ENCODE assay signal across 9 mouse cellular contexts in the genomic region with DNA sequence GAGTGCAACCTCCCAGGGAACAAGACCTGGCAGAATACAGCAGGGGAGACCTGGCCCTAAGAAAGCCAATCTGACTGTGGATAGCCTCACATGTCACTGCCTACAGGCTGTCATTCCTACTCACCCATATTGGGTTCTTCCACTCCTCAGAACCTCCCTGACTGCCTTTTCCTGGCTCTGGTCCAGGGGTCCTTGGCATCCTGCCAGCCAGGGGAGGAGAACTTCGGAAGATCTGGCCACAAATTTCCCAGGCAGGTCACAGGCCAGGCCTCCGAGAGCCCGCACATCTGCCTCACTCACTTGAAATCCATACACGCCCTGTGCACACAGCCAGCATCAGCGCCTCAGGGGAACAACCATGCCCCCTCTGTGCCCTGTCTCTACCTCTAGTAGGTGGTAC. TPM values are rescaled to one million over a fixed set of nuclear protein-coding genes. Genes with fewer than 3 reads are reported as not detected.
DNase-seq lines count a peak whose midpoint lies in the region; ATAC-seq lines count a peak whose summit lies in the region.
"Had no signal": no experiment of that assay in that cellular context is flagged by ENCODE, and none has a peak within 500 bp of the region (broad histone marks: within the 10 kb centered on the region; RNA-seq: fewer than 3 reads in every experiment).

No protein-coding gene starts in this region.

- intact Hi-C loops in heart, postnatal 10 days (cut with DNase I) = no loop called here

- no peaks in the 10 kb centered on the region for H3K36me3 ChIP-seq in hindbrain, embryonic 14.5 days (replicated peaks; ENCODE audit: control insufficient read depth, insufficient read depth)
- no peaks in the 10 kb centered on the region for H3K36me3 ChIP-seq in hindbrain, embryonic 13.5 days
- H3K36me3 ChIP-seq: stomach, embryonic 15.5 days had no signal

- H3K4me3 ChIP-seq in hindbrain, embryonic 14.5 days (replicated peaks; ENCODE audit: low read length) = no peak overlapping the region
- no peak overlapping the region for H3K4me3 ChIP-seq in hindbrain, embryonic 13.5 days
- H3K4me3 ChIP-seq: stomach, embryonic 15.5 days had no signal

- H3K9me3 ChIP-seq in hindbrain, embryonic 14.5 days (ENCODE audit: control insufficient read depth, low read length) = no peaks in the 10 kb centered on the region
- no peaks in the 10 kb centered on the region for H3K9me3 ChIP-seq in hindbrain, embryonic 13.5 days
- H3K9me3 ChIP-seq: stomach, embryonic 15.5 days had no signal

- 0 out of 2 replicates have a peak, but pooled peaks cover 4% of the 10 kb centered on the region for H3K4me1 ChIP-seq in hindbrain, embryonic 14.5 days (replicated peaks; ENCODE audit: control insufficient read depth, insufficient read depth, low read length)
- H3K4me1 ChIP-seq in hindbrain, embryonic 13.5 days (replicated peaks) = peaks cover 7% of the 10 kb centered on the region

- DNase-seq in hindbrain, embryonic 14.5 days (ENCODE audit: low spot score) = peak; percentile 36
- peak; percentile 92 for DNase-seq in testis, postnatal 10 days (ENCODE audit: low spot score)
- DNase-seq in testis, postnatal 14 days (ENCODE audit: low spot score) = no peak
- DNase-seq in heart, postnatal 10 days = peak; percentile 46 to 67
- peak; percentile 69 for DNase-seq in ovary, postnatal 14 days (ENCODE audit: low spot score)
- DNase-seq in left cerebral cortex, adult 18-20 months (ENCODE audit: low spot score in 2 of 2) = no peak

- H3K27me3 ChIP-seq in hindbrain, embryonic 14.5 days (ENCODE audit: control insufficient read depth, insufficient read depth, low read length) = no peaks in the 10 kb centered on the region
- H3K27me3 ChIP-seq in hindbrain, embryonic 13.5 days = peaks cover 20% of the 10 kb centered on the region; the same call in 1 of the 2 replicates
- H3K27me3 ChIP-seq: stomach, embryonic 15.5 days had no signal

- ATAC-seq in hindbrain, embryonic 14.5 days (ENCODE audit: low FRiP score) = no peak
- no peak for ATAC-seq in hindbrain, embryonic 13.5 days (ENCODE audit: low FRiP score)
- no peak for ATAC-seq in megakaryocyte-erythroid progenitor cell, adult 5-6 weeks (replicated peaks; ENCODE audit: low FRiP score, low TSS enrichment, poor library complexity, severe bottlenecking)

- H3K4me2 ChIP-seq in hindbrain, embryonic 14.5 days (replicated peaks) = no peak overlapping the region
- H3K4me2 ChIP-seq in hindbrain, embryonic 13.5 days = no peak overlapping the region
- H3K4me2 ChIP-seq: stomach, embryonic 15.5 days had no signal

- no peak overlapping the region for H3K27ac ChIP-seq in hindbrain, embryonic 14.5 days
- no peak overlapping the region for H3K27ac ChIP-seq in hindbrain, embryonic 13.5 days
- H3K27ac ChIP-seq: stomach, embryonic 15.5 days had no signal

- H3K9ac ChIP-seq in hindbrain, embryonic 14.5 days = no peak overlapping the region
- H3K9ac ChIP-seq in hindbrain, embryonic 13.5 days = no peak overlapping the region
- H3K9ac ChIP-seq: stomach, embryonic 15.5 days had no signal

- WGBS in hindbrain, embryonic 14.5 days = 67% methylated on average over 5 of the region's 5 CpGs
- 65% methylated on average over 5 of the region's 5 CpGs for WGBS in hindbrain, embryonic 13.5 days

RNA-seq across cellular contexts. Expression of a gene that starts 2.7 kb away (rescaled TPM):
- polyA plus RNA-seq in hindbrain, embryonic 14.5 days (2014; fragmentation: Nextera tagmentation; extraction: Ambion mirVana) = not detected in 2 replicates
- 0.34 TPM in 1 of 2 replicates, not detected in the other for polyA plus RNA-seq in hindbrain, embryonic 13.5 days (2015; fragmentation: Nextera tagmentation; extraction: Ambion mirVana)
- 10 to 100 TPM; 38.5 to 40.6 TPM for total RNA-seq in heart, postnatal 10 days (2021)
- 1 to 10 TPM; 2.3 to 2.5 TPM for total RNA-seq in left cerebral cortex, adult 18-20 months (2021)
- total RNA-seq in megakaryocyte-erythroid progenitor cell, adult 5-6 weeks (2014; fragmentation: Nextera tagmentation) = not detected in 2 replicates
- total RNA-seq in megakaryocyte-erythroid progenitor cell, adult 5-6 weeks (2017) = not detected in 2 replicates

RNA-seq across cellular contexts. Expression of a gene that starts 15.6 kb away (rescaled TPM):
- not detected in 2 replicates for polyA plus RNA-seq in hindbrain, embryonic 14.5 days (2014; fragmentation: Nextera tagmentation; extraction: Ambion mirVana)
- not detected in 2 replicates for polyA plus RNA-seq in hindbrain, embryonic 13.5 days (2015; fragmentation: Nextera tagmentation; extraction: Ambion mirVana)
- total RNA-seq in heart, postnatal 10 days (2021) = not detected
- under 1 TPM; 0.44 to 0.75 TPM for total RNA-seq in left cerebral cortex, adult 18-20 months (2021)
- not detected in 2 replicates for total RNA-seq in megakaryocyte-erythroid progenitor cell, adult 5-6 weeks (2014; fragmentation: Nextera tagmentation)
- not detected in 2 replicates for total RNA-seq in megakaryocyte-erythroid progenitor cell, adult 5-6 weeks (2017)
- polyA plus RNA-seq: stomach, embryonic 15.5 days had no signal

RNA-seq across cellular contexts. Expression of a gene that starts 22.1 kb away (rescaled TPM):
- 28.7 and 29.1 TPM in 2 replicates for polyA plus RNA-seq in hindbrain, embryonic 14.5 days (2014; fragmentation: Nextera tagmentation; extraction: Ambion mirVana)
- 27.8 and 28.0 TPM in 2 replicates for polyA plus RNA-seq in hindbrain, embryonic 13.5 days (2015; fragmentation: Nextera tagmentation; extraction: Ambion mirVana)
- 10 to 100 TPM; 43.2 to 49.3 TPM for total RNA-seq in heart, postnatal 10 days (2021)
- total RNA-seq in left cerebral cortex, adult 18-20 months (2021) = 10 to 100 TPM; 31.3 to 37.1 TPM
- 20.4 and 29.9 TPM in 2 replicates for total RNA-seq in megakaryocyte-erythroid progenitor cell, adult 5-6 weeks (2014; fragmentation: Nextera tagmentation)
- 10.3 and 23.8 TPM in 2 replicates for total RNA-seq in megakaryocyte-erythroid progenitor cell, adult 5-6 weeks (2017)

RNA-seq across cellular contexts. Expression of a gene that starts 24.0 kb away (rescaled TPM):
- 21.8 and 22.8 TPM in 2 replicates for polyA plus RNA-seq in hindbrain, embryonic 14.5 days (2014; fragmentation: Nextera tagmentation; extraction: Ambion mirVana)
- polyA plus RNA-seq in hindbrain, embryonic 13.5 days (2015; fragmentation: Nextera tagmentation; extraction: Ambion mirVana) = 23.4 and 24.2 TPM in 2 replicates
- total RNA-seq in heart, postnatal 10 days (2021) = 1 to 10 TPM; 4.6 to 5.7 TPM
- 10 to 100 TPM; 60.9 to 64.4 TPM for total RNA-seq in left cerebral cortex, adult 18-20 months (2021)
- 14.9 and 17.8 TPM in 2 replicates for total RNA-seq in megakaryocyte-erythroid progenitor cell, adult 5-6 weeks (2014; fragmentation: Nextera tagmentation)
- total RNA-seq in megakaryocyte-erythroid progenitor cell, adult 5-6 weeks (2017) = 1.8 and 2.1 TPM in 2 replicates

RNA-seq across cellular contexts. Expression of a gene that starts 24.2 kb away (rescaled TPM):
- polyA plus RNA-seq in hindbrain, embryonic 14.5 days (2014; fragmentation: Nextera tagmentation; extraction: Ambion mirVana) = 3.4 and 3.6 TPM in 2 replicates
- polyA plus RNA-seq in hindbrain, embryonic 13.5 days (2015; fragmentation: Nextera tagmentation; extraction: Ambion mirVana) = 7.9 and 8.5 TPM in 2 replicates
- 1 to 10 TPM; 4.2 to 5.1 TPM for total RNA-seq in heart, postnatal 10 days (2021)
- total RNA-seq in left cerebral cortex, adult 18-20 months (2021) = 1 to 10 TPM; 1.2 to 1.5 TPM
- total RNA-seq in megakaryocyte-erythroid progenitor cell, adult 5-6 weeks (2014; fragmentation: Nextera tagmentation) = 59.0 and 65.4 TPM in 2 replicates
- 39.0 and 53.3 TPM in 2 replicates for total RNA-seq in megakaryocyte-erythroid progenitor cell, adult 5-6 weeks (2017)

Comparison
In these comparisons a context has a peak if more than half of its experiments do, and no peak if none do; other contexts are left out.
1. DNase-seq: peak in hindbrain, embryonic 14.5 days (single experiment), testis, postnatal 10 days (single experiment), heart, postnatal 10 days (2 of 2) and ovary, postnatal 14 days (single experiment); none in testis, postnatal 14 days (single experiment) and left cerebral cortex, adult 18-20 months (0 of 2).
2. RNA of a gene that starts 2.7 kb away (total RNA-seq): 38.5 to 40.6 TPM in heart, postnatal 10 days; 2.3 to 2.5 TPM in left cerebral cortex, adult 18-20 months and not detected in megakaryocyte-erythroid progenitor cell, adult 5-6 weeks; every median in the first group is over 10 times any median in the second.